In genomic region chr4:122961589-122961988, GRCm38 (mm10) we compare ENCODE assay signal across 8 mouse cellular contexts. TPM values are rescaled to one million over a fixed set of nuclear protein-coding genes. Genes with fewer than 3 reads are reported as not detected.
DNase-seq lines count a peak whose midpoint lies in the region; ATAC-seq lines count a peak whose summit lies in the region.

No protein-coding gene starts in this region.

- H3K36me3 ChIP-seq in kidney, embryonic 15.5 days, result no peaks in the 10 kb centered on the region
- H3K36me3 ChIP-seq in embryonic facial prominence, embryonic 11.5 days (replicated peaks; ENCODE audit: control insufficient read depth, insufficient read depth, low read depth, low read length), result no peaks in the 10 kb centered on the region
- no peaks in the 10 kb centered on the region for H3K36me3 ChIP-seq in hindbrain, embryonic 15.5 days
- H3K36me3 ChIP-seq in midbrain, embryonic 14.5 days (ENCODE audit: control insufficient read depth, insufficient read depth, low read length), result no peaks in the 10 kb centered on the region

- H3K9me3 ChIP-seq in kidney, embryonic 15.5 days (replicated peaks), result no peaks in the 10 kb centered on the region
- no peaks in the 10 kb centered on the region for H3K9me3 ChIP-seq in embryonic facial prominence, embryonic 11.5 days (replicated peaks; ENCODE audit: control insufficient read depth, low read length)
- no peaks in the 10 kb centered on the region for H3K9me3 ChIP-seq in hindbrain, embryonic 15.5 days
- no peaks in the 10 kb centered on the region for H3K9me3 ChIP-seq in midbrain, embryonic 14.5 days (ENCODE audit: control insufficient read depth, low read length)

- 27% methylated on average over 6 of the region's 6 CpGs for WGBS in kidney, embryonic 15.5 days
- 24% methylated on average over 6 of the region's 6 CpGs for WGBS in embryonic facial prominence, embryonic 11.5 days
- 19% methylated on average over 6 of the region's 6 CpGs for WGBS in hindbrain, embryonic 15.5 days
- WGBS in midbrain, embryonic 14.5 days, result 14% methylated on average over 6 of the region's 6 CpGs

- peak overlapping the region; percentile 58 for H3K4me3 ChIP-seq in kidney, embryonic 15.5 days (replicated peaks)
- peak overlapping the region; percentile 65; the same call in 1 of the 2 replicates for H3K4me3 ChIP-seq in embryonic facial prominence, embryonic 11.5 days (ENCODE audit: low read depth, low read length)
- peak overlapping the region; percentile 52 for H3K4me3 ChIP-seq in hindbrain, embryonic 15.5 days
- H3K4me3 ChIP-seq in midbrain, embryonic 14.5 days (replicated peaks; ENCODE audit: low read depth, low read length), result peak overlapping the region; percentile 68

- H3K4me1 ChIP-seq in kidney, embryonic 15.5 days, result peaks cover 45% of the 10 kb centered on the region
- H3K4me1 ChIP-seq in embryonic facial prominence, embryonic 11.5 days (ENCODE audit: control insufficient read depth, insufficient read depth, low read length), result no peaks in the 10 kb centered on the region; the same call in 1 of the 2 replicates
- peaks cover 29% of the 10 kb centered on the region for H3K4me1 ChIP-seq in hindbrain, embryonic 15.5 days (replicated peaks)
- peaks cover 20% of the 10 kb centered on the region for H3K4me1 ChIP-seq in midbrain, embryonic 14.5 days (ENCODE audit: control insufficient read depth, insufficient read depth, low read length)

- peaks cover 32% of the 10 kb centered on the region for H3K27me3 ChIP-seq in kidney, embryonic 15.5 days
- H3K27me3 ChIP-seq in embryonic facial prominence, embryonic 11.5 days (ENCODE audit: control insufficient read depth, insufficient read depth, low read length), result no peaks in the 10 kb centered on the region
- peaks cover 2% of the 10 kb centered on the region; the same call in 1 of the 2 replicates for H3K27me3 ChIP-seq in hindbrain, embryonic 15.5 days
- no peaks in the 10 kb centered on the region for H3K27me3 ChIP-seq in midbrain, embryonic 14.5 days (ENCODE audit: control insufficient read depth, insufficient read depth, low read length)

- peak overlapping the region; percentile 99 for H3K4me2 ChIP-seq in kidney, embryonic 15.5 days
- H3K4me2 ChIP-seq in embryonic facial prominence, embryonic 11.5 days (ENCODE audit: low read depth, low read length), result peak overlapping the region; percentile 97
- peak overlapping the region; percentile 96 for H3K4me2 ChIP-seq in hindbrain, embryonic 15.5 days
- H3K4me2 ChIP-seq in midbrain, embryonic 14.5 days (ENCODE audit: low read length), result peak overlapping the region; percentile 100

- H3K9ac ChIP-seq in kidney, embryonic 15.5 days, result peak overlapping the region; percentile 48; the same call in 1 of the 2 replicates
- H3K9ac ChIP-seq in embryonic facial prominence, embryonic 11.5 days (replicated peaks; ENCODE audit: low read length), result peak overlapping the region; percentile 77; the same call in 1 of the 2 replicates
- H3K9ac ChIP-seq in hindbrain, embryonic 15.5 days, result no peak overlapping the region
- no peak overlapping the region for H3K9ac ChIP-seq in midbrain, embryonic 14.5 days (replicated peaks; ENCODE audit: low read length)

- H3K27ac ChIP-seq in kidney, embryonic 15.5 days, result no peak overlapping the region
- H3K27ac ChIP-seq in embryonic facial prominence, embryonic 11.5 days (replicated peaks; ENCODE audit: low read depth, low read length), result no peak overlapping the region
- H3K27ac ChIP-seq in hindbrain, embryonic 15.5 days (replicated peaks), result no peak overlapping the region
- no peak overlapping the region for H3K27ac ChIP-seq in midbrain, embryonic 14.5 days (replicated peaks; ENCODE audit: low read depth, low read length)

- no peak for ATAC-seq in kidney, embryonic 15.5 days (replicated peaks; ENCODE audit: low FRiP score)
- no peak for ATAC-seq in embryonic facial prominence, embryonic 11.5 days (replicated peaks; ENCODE audit: insufficient number of reproducible peaks, low FRiP score, low TSS enrichment, low read depth)
- ATAC-seq in hindbrain, embryonic 15.5 days (ENCODE audit: low FRiP score, low read depth), result no peak
- ATAC-seq in midbrain, embryonic 14.5 days (ENCODE audit: low FRiP score, low TSS enrichment), result no peak

- DNase-seq in kidney, postnatal 36 days, result no peak
- peak; percentile 8 for DNase-seq in embryonic facial prominence, embryonic 11.5 days (ENCODE audit: low spot score)
- no peak for DNase-seq in midbrain, embryonic 14.5 days
- no peak for DNase-seq in cerebellum, adult 8-10 months
- no peak for DNase-seq in layer of hippocampus, postnatal 36 days
- no peak for DNase-seq in T-cell, adult 2 months (ENCODE audit: low spot score)

RNA-seq across cellular contexts. Expression of gene Mfsd2a, which starts 0.6 kb away (rescaled TPM):
- polyA plus RNA-seq in kidney, embryonic 15.5 days (2015; fragmentation: Nextera tagmentation; extraction: Ambion mirVana), result 3.3 and 4.0 TPM in 2 replicates
- polyA plus RNA-seq in embryonic facial prominence, embryonic 11.5 days (2014; fragmentation: Nextera tagmentation; extraction: Ambion mirVana), result 8.2 and 8.7 TPM in 2 replicates
- polyA plus RNA-seq in hindbrain, embryonic 15.5 days (2015; fragmentation: Nextera tagmentation; extraction: Ambion mirVana), result 28.8 and 32.3 TPM in 2 replicates
- 31.2 and 33.4 TPM in 2 replicates for polyA plus RNA-seq in midbrain, embryonic 14.5 days (2014; fragmentation: Nextera tagmentation; extraction: Ambion mirVana)
- 10 to 100 TPM; 34.0 to 52.7 TPM for total RNA-seq in layer of hippocampus, postnatal 36 days (2021)

RNA-seq across cellular contexts. Expression of gene Mycl, which starts 33.9 kb away (rescaled TPM):
- polyA plus RNA-seq in kidney, embryonic 15.5 days (2015; fragmentation: Nextera tagmentation; extraction: Ambion mirVana), result 7.8 and 8.1 TPM in 2 replicates
- polyA plus RNA-seq in embryonic facial prominence, embryonic 11.5 days (2014; fragmentation: Nextera tagmentation; extraction: Ambion mirVana), result 40.0 and 46.3 TPM in 2 replicates
- 63.0 and 66.3 TPM in 2 replicates for polyA plus RNA-seq in hindbrain, embryonic 15.5 days (2015; fragmentation: Nextera tagmentation; extraction: Ambion mirVana)
- polyA plus RNA-seq in midbrain, embryonic 14.5 days (2014; fragmentation: Nextera tagmentation; extraction: Ambion mirVana), result 87.7 and 112 TPM in 2 replicates
- 10 to 100 TPM; 32.9 to 35.0 TPM for total RNA-seq in layer of hippocampus, postnatal 36 days (2021)

RNA-seq across cellular contexts. Expression of gene Trit1, which starts 54.8 kb away (rescaled TPM):
- polyA plus RNA-seq in kidney, embryonic 15.5 days (2015; fragmentation: Nextera tagmentation; extraction: Ambion mirVana), result 17.8 and 18.7 TPM in 2 replicates
- 21.6 and 21.9 TPM in 2 replicates for polyA plus RNA-seq in embryonic facial prominence, embryonic 11.5 days (2014; fragmentation: Nextera tagmentation; extraction: Ambion mirVana)
- polyA plus RNA-seq in hindbrain, embryonic 15.5 days (2015; fragmentation: Nextera tagmentation; extraction: Ambion mirVana), result 21.6 and 21.7 TPM in 2 replicates
- polyA plus RNA-seq in midbrain, embryonic 14.5 days (2014; fragmentation: Nextera tagmentation; extraction: Ambion mirVana), result 27.0 and 29.1 TPM in 2 replicates
- total RNA-seq in layer of hippocampus, postnatal 36 days (2021), result 10 to 100 TPM; 23.5 to 26.0 TPM

Comparison
In these comparisons a context has a peak if more than half of its experiments do, and no peak if none do; other contexts are left out.
1. H3K9ac ChIP-seq: peak in kidney, embryonic 15.5 days (single experiment) and embryonic facial prominence, embryonic 11.5 days (single experiment); none in hindbrain, embryonic 15.5 days (single experiment) and midbrain, embryonic 14.5 days (single experiment).
2. Peak in every context shown above with its lines, with median percentiles within 50 percentile points of each other: H3K4me2 ChIP-seq and H3K4me3 ChIP-seq.